Mouse (Mus musculus): ENCODE results near the gene Nphp3. TPM values are rescaled to one million over a fixed set of nuclear protein-coding genes. Genes with fewer than 3 reads are reported as not detected.

Nphp3 gene
- polyA plus RNA-seq (2014; fragmentation: Illumina TruSeq; extraction: RNeasy Lipid Tissue Mini Kit (QIAGEN cat#74804); ENCODE audit: insufficient read depth, low read depth, low replicate concordance), result 2.0 TPM

GRCm38 (mm10) chr9:104001921-104002859 lies at the start of gene Nphp3:
Nphp3 (plus strand) TSS chr9:104002544.

GRCm38 (mm10) chr9:104040362-104040761 lies 38.0 kb downstream of the Nphp3 start, which contains the start of gene Gm28305:
Gm28305 (plus strand) TSS chr9:104040662.

GRCm38 (mm10) chr9:104062430-104063243 lies 60.3 kb downstream of the Nphp3 start, which contains the start of gene Uba5:
Uba5 (minus strand) TSS chr9:104063134.

DNA sequence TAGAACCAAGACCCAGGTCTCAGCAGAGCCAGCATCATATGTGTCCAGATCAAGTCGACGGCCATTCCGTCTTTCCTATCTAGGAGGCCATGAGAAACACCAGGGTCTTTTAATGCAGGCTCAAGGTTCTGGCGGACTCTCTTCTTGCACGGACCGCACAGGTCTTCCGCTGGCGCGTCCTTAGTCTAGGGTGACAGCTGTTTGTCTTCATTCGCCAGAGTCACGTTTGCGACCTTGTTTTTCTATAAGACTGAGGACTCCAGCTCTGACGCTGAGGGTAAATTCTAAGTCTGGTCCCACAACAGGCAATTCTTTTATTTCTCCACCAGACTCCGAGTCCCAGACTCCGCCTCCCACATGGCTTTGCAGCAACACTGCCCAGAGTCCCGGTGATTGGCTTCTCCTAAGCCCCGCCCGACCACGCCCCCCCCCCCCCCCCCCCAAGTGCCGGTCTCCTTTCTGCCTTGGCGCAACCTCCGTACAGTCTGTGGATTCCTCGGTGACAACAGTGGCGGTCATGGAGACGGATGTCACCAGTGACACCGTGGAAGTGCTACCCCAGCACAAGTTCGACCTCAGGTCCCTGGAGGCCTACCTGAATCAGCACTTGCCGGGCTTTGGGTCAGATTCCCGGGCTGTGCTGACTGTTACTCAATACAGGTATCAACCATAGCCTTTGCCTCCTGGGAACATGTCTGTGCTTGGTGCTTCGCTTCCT lies 61.1 kb downstream of the Nphp3 start, which contains the start of gene Acad11:
TSS of gene Acad11 (plus strand) at position 134 of the 718 bp plus-strand sequence.

Other genes with a start within 250 kb of the Nphp3 start
- gene Tmem108, start 240.7 kb upstream of the Nphp3 start, polyA plus RNA-seq (2014; fragmentation: Illumina TruSeq; extraction: RNeasy Lipid Tissue Mini Kit (QIAGEN cat#74804); ENCODE audit: insufficient read depth, low read depth, low replicate concordance), result 2.3 TPM
- gene Gm28305, start 38.1 kb downstream of the Nphp3 start, polyA plus RNA-seq (2014; fragmentation: Illumina TruSeq; extraction: RNeasy Lipid Tissue Mini Kit (QIAGEN cat#74804); ENCODE audit: insufficient read depth, low read depth, low replicate concordance), result not detected
- 26.3 TPM for gene Uba5, start 60.6 kb downstream of the Nphp3 start, polyA plus RNA-seq (2014; fragmentation: Illumina TruSeq; extraction: RNeasy Lipid Tissue Mini Kit (QIAGEN cat#74804); ENCODE audit: insufficient read depth, low read depth, low replicate concordance)
- 12.0 TPM for gene Acad11, start 60.8 kb downstream of the Nphp3 start, polyA plus RNA-seq (2014; fragmentation: Illumina TruSeq; extraction: RNeasy Lipid Tissue Mini Kit (QIAGEN cat#74804); ENCODE audit: insufficient read depth, low read depth, low replicate concordance)
- gene Ackr4, start 124.4 kb downstream of the Nphp3 start, polyA plus RNA-seq (2014; fragmentation: Illumina TruSeq; extraction: RNeasy Lipid Tissue Mini Kit (QIAGEN cat#74804); ENCODE audit: insufficient read depth, low read depth, low replicate concordance), result 3.1 TPM